9 mouse cellular contexts compared by ENCODE assay signal in genomic region chr2:132970772-132971173, GRCm38 (mm10). TPM values are rescaled to one million over a fixed set of nuclear protein-coding genes. Genes with fewer than 3 reads are reported as not detected.
DNase-seq lines count a peak whose midpoint lies in the region; ATAC-seq and TF ChIP-seq lines count a peak whose summit lies in the region.
"Had no signal": no experiment of that assay in that cellular context is flagged by ENCODE, and none has a peak within 500 bp of the region (broad histone marks: within the 10 kb centered on the region; RNA-seq: fewer than 3 reads in every experiment).

No protein-coding gene starts in this region.

- no peak for TF ChIP-seq EP300 in heart, postnatal 0 days (IDR thresholded peaks at IDR 0.05; ENCODE audit: low read depth)

- no peaks in the 10 kb centered on the region for H3K4me1 ChIP-seq in heart, postnatal 0 days (ENCODE audit: control insufficient read depth, insufficient read depth)
- H3K4me1 ChIP-seq in ES-E14 (ENCODE audit: control insufficient read depth in 2 of 2, insufficient read depth in 2 of 2, low read length in 2 of 2, poor library complexity in 1 of 2), result no peaks in the 10 kb centered on the region
- H3K4me1 ChIP-seq: embryonic facial prominence, embryonic 13.5 days had no signal

- ATAC-seq in heart, postnatal 0 days (ENCODE audit: insufficient read depth, low read depth), result no peak
- peak; percentile 79 for ATAC-seq in megakaryocyte-erythroid progenitor cell, adult 5-6 weeks (replicated peaks; ENCODE audit: low FRiP score, low TSS enrichment, poor library complexity, severe bottlenecking)

- peak; percentile 50 for DNase-seq in heart, postnatal 0 days (ENCODE audit: low spot score)
- no peak for DNase-seq in heart, adult 11 months
- peak; percentile 29 for DNase-seq in ES-E14 (ENCODE audit: low read depth, low spot score)
- peak; percentile 15 to 17 for DNase-seq in cerebellum, postnatal 25 days
- peak; percentile 36 for DNase-seq in induced T-regulatory cell, adult 2 months (ENCODE audit: low read depth)
- no peak for DNase-seq in spleen, postnatal 10 days (ENCODE audit: low spot score in 2 of 2)
- DNase-seq in ovary, postnatal 10 days (ENCODE audit: low spot score), result no peak

- in situ Hi-C loops in ES-E14 (cut with MboI; ENCODE audit: low sequenced_read_pairs in 2 of 2, unreplicated experiment in 2 of 2), result no loop called here

- no peak overlapping the region for H3K27ac ChIP-seq in heart, postnatal 0 days (ENCODE audit: low read depth)
- no peak overlapping the region for H3K27ac ChIP-seq in ES-E14 (ENCODE audit: insufficient read depth, low read depth, low read length, poor library complexity, severe bottlenecking)
- H3K27ac ChIP-seq: embryonic facial prominence, embryonic 13.5 days had no signal

- WGBS in heart, postnatal 0 days, result 28% methylated on average over 4 of the region's 4 CpGs

- no peak overlapping the region for H3K4me2 ChIP-seq in heart, postnatal 0 days (ENCODE audit: low read depth, low read length)
- H3K4me2 ChIP-seq: embryonic facial prominence, embryonic 13.5 days had no signal

- H3K4me3 ChIP-seq in heart, postnatal 0 days (ENCODE audit: low read depth, low read length), result no peak overlapping the region
- no peak overlapping the region for H3K4me3 ChIP-seq in ES-E14 (ENCODE audit: insufficient read depth in 1 of 2, low read depth in 1 of 2, low read length in 2 of 2, poor library complexity in 1 of 2, severe bottlenecking in 1 of 2)
- H3K4me3 ChIP-seq: embryonic facial prominence, embryonic 13.5 days had no signal

- no peak overlapping the region for H3K9ac ChIP-seq in heart, postnatal 0 days (replicated peaks; ENCODE audit: low read depth, low read length)
- no peak overlapping the region for H3K9ac ChIP-seq in ES-E14 (ENCODE audit: insufficient read depth, low read depth, low read length, poor library complexity, severe bottlenecking)
- H3K9ac ChIP-seq: embryonic facial prominence, embryonic 13.5 days had no signal

- no peaks in the 10 kb centered on the region for H3K27me3 ChIP-seq in heart, postnatal 0 days (ENCODE audit: control insufficient read depth, insufficient read depth, low read length)

- H3K36me3 ChIP-seq in heart, postnatal 0 days (replicated peaks; ENCODE audit: control insufficient read depth, insufficient read depth, low read length), result no peaks in the 10 kb centered on the region
- H3K36me3 ChIP-seq in ES-E14 (ENCODE audit: control insufficient read depth, insufficient read depth, low read length, poor library complexity, severe bottlenecking), result no peaks in the 10 kb centered on the region
- H3K36me3 ChIP-seq: embryonic facial prominence, embryonic 13.5 days had no signal

- no peaks in the 10 kb centered on the region for H3K9me3 ChIP-seq in heart, postnatal 0 days (replicated peaks; ENCODE audit: control insufficient read depth, low read length)
- H3K9me3 ChIP-seq in ES-E14 (ENCODE audit: control insufficient read depth, insufficient read depth, low read depth, low read length), result no peaks in the 10 kb centered on the region
- H3K9me3 ChIP-seq: embryonic facial prominence, embryonic 13.5 days had no signal

- peak; percentile 45 for TF ChIP-seq CTCF in heart, postnatal 0 days (IDR thresholded peaks at IDR 0.05; ENCODE audit: low read depth)

TF ChIP-seq in ES-E14, 5 proteins besides CTCF, POLR2A, EP300 and RAD21:
- TF ChIP-seq CHD2 (IDR thresholded peaks at IDR 0.05; ENCODE audit: low read depth, low read length) (no peak), ZC3H11A (IDR thresholded peaks at IDR 0.05; ENCODE audit: borderline replicate concordance, low read depth, low read length) (no peak), MAFK (IDR thresholded peaks at IDR 0.05; ENCODE audit: insufficient read depth, low read depth, low read length) (no peak), ZNF384 (IDR thresholded peaks at IDR 0.05; ENCODE audit: low read depth, low read length) (no peak), HCFC1 (IDR thresholded peaks at IDR 0.05; ENCODE audit: borderline replicate concordance, insufficient read depth, low read length) (no peak)

RNA-seq across cellular contexts. Expression of gene Fermt1, which starts 25.1 kb away (rescaled TPM):
- not detected in 2 replicates for total RNA-seq in heart, postnatal 0 days (2014; rRNA removed; ENCODE audit: low replicate concordance)
- polyA plus RNA-seq in heart, postnatal 0 days (2015; fragmentation: Nextera tagmentation; extraction: Ambion mirVana), result not detected in 2 replicates
- 2.4 and 2.7 TPM in 2 replicates for total RNA-seq in ES-E14 (2012; rRNA removed)
- total RNA-seq in megakaryocyte-erythroid progenitor cell, adult 5-6 weeks (2014; fragmentation: Nextera tagmentation), result not detected in 2 replicates
- not detected in 2 replicates for total RNA-seq in megakaryocyte-erythroid progenitor cell, adult 5-6 weeks (2017)

Comparison
In these comparisons a context has a peak if more than half of its experiments do, and no peak if none do; other contexts are left out.
1. DNase-seq: peak in heart, postnatal 0 days (single experiment), ES-E14 (single experiment), cerebellum, postnatal 25 days (2 of 2) and induced T-regulatory cell, adult 2 months (single experiment); none in heart, adult 11 months (single experiment), spleen, postnatal 10 days (0 of 2) and ovary, postnatal 10 days (single experiment).